Mouse (Mus musculus) lung, adult 18-20 months (tissue): ENCODE data around the gene Sephs2.

Source experiments
- DNase-seq, 2 experiments: peaks; one replicate each; pipeline ENCODE4 v3.0.0; 2022; ENCODE audit warnings: mixed read lengths in 2 of 2

Sephs2 gene

GRCm38 (mm10) chr7:127273925-127274789 lies at the start of gene Sephs2:
Sephs2 (minus strand) TSS chr7:127274055.
- peak; percentile 96 to 97 for DNase-seq

- no peak for DNase-seq
These were observed 48.2 kb upstream of the Sephs2 start for GRCm38 (mm10) chr7:127322085-127322484.

- DNase-seq: no peak
These were observed 47.3 kb upstream of the Sephs2 start for GRCm38 (mm10) chr7:127321106-127321505.

GRCm38 (mm10) chr7:127313912-127314311 lies 40.1 kb upstream of the Sephs2 start:
- DNase-seq: no peak

GRCm38 (mm10) chr7:127309951-127310350 lies 36.1 kb upstream of the Sephs2 start:
- DNase-seq: no peak

- DNase-seq: peak in 1 of 2 experiments; percentile 47
These were observed 35.0 kb upstream of the Sephs2 start for GRCm38 (mm10) chr7:127308887-127309286.

- DNase-seq: no peak
These were observed 34.6 kb upstream of the Sephs2 start for GRCm38 (mm10) chr7:127308431-127308830.

- DNase-seq: no peak
These were observed 23.8 kb upstream of the Sephs2 start for GRCm38 (mm10) chr7:127297586-127298193.

- DNase-seq: peak in 1 of 2 experiments; percentile 16
These were observed 23.1 kb upstream of the Sephs2 start for GRCm38 (mm10) chr7:127296786-127297555.

- DNase-seq: peak; percentile 48 to 49
These were observed 22.2 kb upstream of the Sephs2 start, which contains the start of gene Itgal for GRCm38 (mm10) chr7:127296098-127296497. Itgal (plus strand) TSS chr7:127296260.

- DNase-seq: no peak
These were observed 16.3 kb upstream of the Sephs2 start for GRCm38 (mm10) chr7:127290142-127290541.

GRCm38 (mm10) chr7:127289306-127289705 lies 15.5 kb upstream of the Sephs2 start:
- DNase-seq: no peak

- no peak for DNase-seq
These were observed 14.1 kb upstream of the Sephs2 start for GRCm38 (mm10) chr7:127287940-127288339.

- no peak for DNase-seq
These were observed 11.3 kb upstream of the Sephs2 start for GRCm38 (mm10) chr7:127285154-127285553.

- DNase-seq: no peak
These were observed 8.3 kb upstream of the Sephs2 start for GRCm38 (mm10) chr7:127282190-127282589.

GRCm38 (mm10) chr7:127281114-127281513 lies 7.3 kb upstream of the Sephs2 start:
- DNase-seq: no peak

GRCm38 (mm10) chr7:127280092-127280491 lies 6.2 kb upstream of the Sephs2 start:
- no peak for DNase-seq

- DNase-seq: peak; percentile 50 to 55
These were observed 4.5 kb upstream of the Sephs2 start for GRCm38 (mm10) chr7:127278311-127278710.

- peak in 1 of 2 experiments; percentile 59 for DNase-seq
These were observed 2.7 kb upstream of the Sephs2 start for GRCm38 (mm10) chr7:127276519-127276961.

- no peak for DNase-seq
These were observed 534 bp downstream of the Sephs2 start for GRCm38 (mm10) chr7:127273118-127273923.

GRCm38 (mm10) chr7:127272566-127272965 lies 1.3 kb downstream of the Sephs2 start:
- no peak for DNase-seq

- DNase-seq: no peak
These were observed 2.8 kb downstream of the Sephs2 start for GRCm38 (mm10) chr7:127271093-127271492.
